Mouse (Mus musculus) ZHBTc4 (cell line): ENCODE data around the gene Smarce1.
A peak's percentile ranks its signal among the peaks of the same experiment; 100 is the strongest.

ENCODE experiments used
- DNase-seq: peaks from one replicate; pipeline ENCODE4 v3.0.0-alpha.2; 2011; ENCODE audit warnings: low read depth, low spot score

Smarce1 gene

GRCm38 (mm10) chr11:99229641-99230260, 1.1 kb downstream of the Smarce1 start:
- DNase-seq = no peak

DNA sequence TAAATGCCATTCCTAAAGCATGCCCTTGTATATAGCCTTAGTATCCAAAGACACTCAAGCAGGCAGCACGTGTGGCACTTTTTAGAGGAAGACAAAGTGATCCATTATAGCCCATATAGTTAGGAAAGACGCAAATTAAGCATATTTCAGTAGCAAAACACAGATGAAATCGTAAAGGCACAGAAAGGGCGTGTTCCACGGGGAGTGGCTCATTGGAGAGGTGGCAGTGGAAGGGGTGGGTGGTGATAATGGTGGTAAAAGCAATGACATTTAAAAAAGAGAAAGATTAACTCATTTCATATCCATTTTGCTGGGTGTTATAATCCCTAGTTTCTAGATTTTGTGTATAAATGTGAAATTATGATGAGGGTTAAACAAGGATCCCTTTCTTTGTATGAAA, 4.5 kb downstream of the Smarce1 start:
- no peak for DNase-seq

GRCm38 (mm10) chr11:99223310-99223709, 7.5 kb downstream of the Smarce1 start:
- DNase-seq = no peak

- DNase-seq = peak; percentile 24
Measured at GRCm38 (mm10) chr11:99221811-99222210, 9.0 kb downstream of the Smarce1 start.

DNA sequence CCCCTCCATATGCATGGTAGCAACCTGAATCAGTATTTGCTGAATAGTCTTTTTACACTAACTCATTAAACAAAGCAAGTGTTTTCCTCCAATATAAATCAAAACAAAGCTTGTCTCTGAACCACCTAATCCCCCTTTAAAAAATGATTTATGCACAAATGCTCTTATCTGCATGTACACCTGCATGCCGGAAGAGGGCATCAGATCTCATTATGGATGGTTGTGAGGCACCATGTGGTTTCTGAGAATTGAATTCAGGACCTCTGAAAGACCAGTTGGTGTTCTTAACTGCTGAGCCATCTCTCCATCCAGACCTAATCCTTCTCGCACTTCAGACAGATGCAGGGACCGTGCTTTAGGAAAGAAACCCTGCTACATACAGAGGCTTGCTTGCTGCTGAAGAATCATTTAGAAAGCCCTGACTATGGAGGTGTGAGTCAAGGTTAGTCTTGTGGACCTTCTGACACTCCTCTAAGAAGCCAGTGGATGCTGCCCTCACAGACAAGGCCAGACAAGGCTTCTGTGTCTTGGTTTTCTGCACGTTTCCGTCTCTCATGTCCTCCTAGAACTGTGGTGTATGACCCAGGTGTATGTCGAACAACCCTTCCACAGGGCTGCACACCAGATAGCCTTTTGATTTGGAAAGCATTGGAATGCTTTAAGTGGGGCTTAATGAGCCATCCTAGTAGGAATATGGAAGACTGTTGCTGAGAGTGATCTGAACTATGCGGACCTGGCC, 13.4 kb downstream of the Smarce1 start:
- DNase-seq = peak; percentile 33

DNA sequence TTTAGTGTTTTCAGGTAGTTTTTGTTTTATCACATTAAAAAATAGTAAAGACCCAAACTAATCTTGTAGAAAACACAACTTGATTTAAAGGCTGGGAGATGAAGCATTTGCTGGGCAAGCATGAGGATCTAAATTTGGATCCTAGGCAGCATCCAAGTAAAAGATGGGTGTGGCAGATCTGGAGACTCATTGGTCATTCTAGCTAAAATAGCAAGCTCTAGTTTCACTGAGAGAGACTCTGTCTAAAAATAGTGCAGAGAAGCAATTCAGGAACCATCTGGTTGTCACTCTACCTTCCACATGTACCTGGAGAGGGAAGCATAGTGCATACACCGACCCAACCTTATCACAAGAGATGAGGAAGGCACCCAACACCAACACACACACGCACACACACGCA, 14.6 kb downstream of the Smarce1 start:
- no peak for DNase-seq

GRCm38 (mm10) chr11:99212693-99213092, 18.1 kb downstream of the Smarce1 start:
- DNase-seq = no peak

GRCm38 (mm10) chr11:99211964-99212363, 18.9 kb downstream of the Smarce1 start:
- DNase-seq = no peak

DNA sequence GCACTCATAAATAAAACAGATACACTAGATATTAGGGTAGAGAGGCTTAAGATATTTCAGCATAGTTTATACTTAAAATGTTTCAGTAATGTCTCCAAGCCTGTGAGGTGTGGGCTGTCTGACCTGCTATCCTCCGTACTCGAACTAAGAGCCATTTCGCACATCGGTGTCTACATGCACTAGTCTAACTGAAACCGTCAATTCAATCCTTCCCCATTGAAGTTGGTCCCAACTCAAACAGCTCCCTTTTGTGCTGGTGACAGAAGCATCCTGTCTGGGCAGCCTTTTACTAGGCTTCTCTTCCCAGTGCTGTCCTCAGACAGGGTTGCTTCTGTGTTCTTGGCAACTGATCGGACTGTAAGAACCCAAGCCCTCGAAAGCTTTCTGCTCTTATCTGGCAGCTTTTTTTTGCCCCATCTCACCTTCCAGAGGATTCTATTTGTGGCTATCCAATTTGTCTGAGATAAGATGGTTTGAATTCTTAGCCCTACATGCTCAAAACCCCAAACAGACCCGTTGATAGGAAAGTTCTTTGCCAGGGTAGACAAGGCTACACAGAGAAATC, 22.6 kb downstream of the Smarce1 start:
- DNase-seq = no peak

DNA sequence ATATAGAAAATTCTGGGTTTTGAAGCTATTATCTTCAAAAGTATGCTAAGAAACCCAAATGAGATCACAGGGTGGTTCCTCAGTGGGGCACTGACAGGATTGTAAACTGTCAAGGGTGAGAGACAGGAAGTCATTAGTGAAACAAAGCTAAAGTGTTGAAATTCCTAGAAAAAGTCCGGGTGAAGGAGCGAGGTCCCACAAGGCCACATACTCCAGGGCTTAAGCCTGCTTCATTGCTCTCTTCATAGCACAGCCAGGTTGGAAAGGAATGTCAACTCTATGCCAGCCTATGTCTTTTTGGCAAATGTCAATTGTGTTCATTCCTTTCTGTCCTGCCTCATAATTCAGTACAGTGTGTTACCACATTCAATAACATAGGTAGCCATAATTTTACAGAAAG, 23.4 kb downstream of the Smarce1 start:
- no peak for DNase-seq

DNA sequence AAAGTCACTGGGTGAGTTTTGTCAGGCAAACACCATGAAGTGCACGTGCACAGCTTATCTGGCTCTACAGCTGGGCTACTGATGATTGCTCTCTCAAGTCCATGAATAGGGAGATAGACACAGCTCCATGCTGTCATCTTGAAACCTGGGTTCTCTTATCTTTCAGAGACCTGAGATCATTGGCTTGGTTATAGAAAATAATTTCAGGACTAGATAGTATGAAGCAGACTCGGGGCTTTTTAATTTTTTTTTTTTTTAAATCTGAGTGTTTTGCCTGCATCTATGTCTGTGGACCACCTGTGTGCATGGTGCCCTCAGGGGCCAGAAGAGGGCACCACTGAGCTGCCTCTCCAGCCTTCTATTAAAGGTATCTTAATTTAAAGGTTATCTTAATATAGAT, 23.9 kb downstream of the Smarce1 start:
- peak; percentile 59 for DNase-seq

DNA sequence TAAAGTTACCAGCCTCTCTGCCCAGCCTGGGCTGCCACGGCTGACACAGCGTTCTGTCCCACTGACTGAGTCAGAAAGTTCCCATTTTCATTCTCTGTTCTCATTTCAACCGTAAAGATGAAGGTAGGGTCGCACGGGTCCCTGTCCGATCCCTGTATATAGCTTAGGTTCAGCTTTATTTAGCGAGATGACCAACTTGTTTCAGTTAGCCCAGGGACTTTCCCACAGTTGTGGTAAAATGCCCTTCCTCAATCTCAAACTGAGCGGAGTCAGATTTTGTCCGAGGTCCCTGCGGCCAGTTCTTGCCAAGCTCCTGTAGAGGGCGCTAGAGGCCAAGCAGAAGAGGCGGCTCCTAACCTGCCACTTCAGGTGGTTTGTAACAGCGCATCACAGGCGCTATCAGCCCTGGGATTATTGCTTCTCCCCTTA, 41.6 kb downstream of the Smarce1 start:
- peak; percentile 89 for DNase-seq

GRCm38 (mm10) chr11:99187348-99187747, 43.5 kb downstream of the Smarce1 start:
- no peak for DNase-seq

DNA sequence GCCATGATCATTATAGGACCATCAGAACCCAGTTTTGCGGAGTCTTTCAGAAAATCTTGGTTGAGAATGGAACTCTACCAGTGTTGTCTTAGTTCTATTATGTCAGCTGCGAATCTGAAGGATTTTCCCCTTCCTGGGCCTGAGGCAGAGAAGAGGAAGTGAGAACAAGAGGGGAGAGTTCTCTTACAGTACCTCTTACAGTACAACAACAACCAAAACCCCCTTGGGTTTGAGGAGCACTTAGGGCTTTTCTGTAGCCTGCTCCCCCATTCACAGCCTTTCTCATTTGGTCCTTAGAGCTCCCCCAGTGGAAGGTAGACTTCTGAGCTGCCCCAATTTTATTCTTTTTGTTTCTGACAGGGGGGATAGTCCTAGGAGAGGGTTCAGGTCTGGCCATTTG, 44.0 kb downstream of the Smarce1 start:
- DNase-seq = no peak

- DNase-seq = no peak
Measured at GRCm38 (mm10) chr11:99182575-99182974, 48.2 kb downstream of the Smarce1 start.

DNA sequence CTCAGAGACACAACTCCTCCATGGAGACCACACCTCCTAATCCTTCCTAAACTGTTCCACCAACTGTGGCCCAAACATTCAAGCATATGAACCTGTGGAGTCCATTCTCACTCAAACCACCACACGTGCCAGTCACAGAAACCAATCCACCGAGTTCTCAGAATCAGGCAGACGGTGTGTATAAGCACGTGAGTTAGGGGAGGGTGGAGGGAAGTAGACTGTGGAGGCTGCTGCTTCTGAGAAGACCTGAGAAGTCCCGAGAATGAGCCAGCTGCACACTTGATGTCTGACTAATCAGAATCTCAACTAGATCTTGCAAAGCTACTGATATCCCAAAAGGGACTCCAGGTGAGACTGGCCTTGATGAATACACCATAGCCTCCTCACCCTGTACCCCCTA, 50.7 kb downstream of the Smarce1 start:
- no peak for DNase-seq

GRCm38 (mm10) chr11:99177925-99178198, 53.0 kb downstream of the Smarce1 start:
- DNase-seq = no peak

- no peak for DNase-seq
Measured at GRCm38 (mm10) chr11:99177054-99177924, 53.5 kb downstream of the Smarce1 start.

DNA sequence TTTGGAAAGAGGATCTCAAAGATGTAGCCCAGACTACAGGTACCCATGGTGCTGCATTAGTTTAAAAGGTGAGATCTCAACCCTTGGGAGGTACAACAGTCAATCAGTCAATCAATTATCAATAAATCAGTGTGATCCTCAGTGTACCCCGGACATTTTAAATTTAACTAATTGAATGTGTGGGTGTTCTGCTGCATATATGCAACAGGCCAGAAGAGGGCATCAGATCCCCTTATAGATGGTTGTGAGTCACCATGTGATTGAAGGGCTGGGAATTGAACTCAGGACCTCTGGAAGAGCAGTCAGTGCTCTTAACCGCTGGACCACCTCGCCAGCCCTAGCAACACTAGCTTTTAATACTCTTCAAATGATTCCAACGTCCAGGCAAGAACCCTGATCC, 58.8 kb downstream of the Smarce1 start:
- DNase-seq = no peak

GRCm38 (mm10) chr11:99171442-99171841, 59.4 kb downstream of the Smarce1 start:
- no peak for DNase-seq

DNA sequence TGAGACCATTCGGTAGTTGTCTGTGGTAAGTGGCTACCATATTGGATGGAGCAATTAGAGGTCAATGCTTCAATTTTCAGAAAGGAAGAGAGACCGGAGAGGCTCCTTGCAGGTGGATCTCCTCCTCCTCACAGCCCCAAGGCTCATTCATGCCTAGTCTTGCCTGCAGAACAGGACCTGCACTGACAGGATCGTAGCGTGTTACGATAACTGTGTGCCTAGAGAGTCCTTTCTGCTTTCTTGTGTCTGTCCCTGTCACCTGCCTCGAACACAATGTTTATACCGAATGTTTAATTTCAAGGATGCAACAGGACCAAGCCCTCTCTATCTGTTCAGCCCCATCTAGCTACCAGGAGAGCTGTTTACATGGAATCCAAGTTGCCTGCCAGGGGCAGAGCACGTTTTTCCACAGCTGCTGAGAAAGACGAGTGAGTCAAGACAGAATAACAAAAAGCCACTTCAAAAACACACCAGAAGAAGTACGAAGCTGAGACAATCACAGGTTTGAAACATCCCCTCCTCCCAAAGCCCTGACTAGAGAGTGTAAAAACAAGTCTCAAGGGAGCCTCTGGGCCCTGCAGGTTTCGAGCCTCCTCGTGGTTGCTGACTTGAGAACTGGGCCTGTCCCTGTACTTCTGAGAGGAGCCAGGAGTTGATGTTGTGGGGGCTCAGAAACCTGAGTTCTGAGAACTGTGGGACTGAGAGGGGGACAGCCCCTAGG, 60.1 kb downstream of the Smarce1 start:
- DNase-seq = no peak

DNA sequence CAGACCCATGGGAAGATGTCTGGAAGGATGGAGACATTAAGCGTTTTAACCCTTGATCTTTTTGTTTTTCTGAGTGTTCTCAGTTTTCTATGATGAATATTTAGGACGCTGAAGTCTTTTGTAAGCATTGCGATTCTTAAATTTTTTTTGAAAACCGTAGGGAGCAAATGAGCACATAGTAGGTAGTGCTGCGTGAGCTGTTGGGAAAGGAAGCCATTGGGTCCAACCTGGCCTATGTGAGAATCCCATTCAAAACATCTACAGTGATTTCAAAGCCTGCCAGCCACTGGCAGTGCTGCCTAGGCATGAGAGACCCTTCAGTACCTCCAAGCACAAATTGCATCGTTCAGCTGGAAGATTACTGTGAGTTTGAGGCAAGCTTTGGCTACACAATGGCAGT, 60.8 kb downstream of the Smarce1 start:
- DNase-seq = no peak
